Mouse (Mus musculus) ovary, postnatal 14 days (tissue): ENCODE measurements at regions not wholly inside any gene's neighbourhood (a gene's known extent, or its start where the extent isn't known, plus 50 kb on each side); places are given as distances from the start of the nearest gene placed in this dataset.

Experiments
- DNase-seq: peaks from one replicate; pipeline ENCODE4 v3.0.0; 2022; ENCODE audit warnings: low spot score

- DNase-seq: no peak
These were observed 221.7 kb upstream of the Veph1 start for GRCm38 (mm10) chr3:66518289-66518688.

- DNase-seq: no peak
These were observed 219.3 kb upstream of the Veph1 start for GRCm38 (mm10) chr3:66515773-66516406.

- no peak for DNase-seq
These were observed 217.9 kb upstream of the Veph1 start for GRCm38 (mm10) chr3:66514587-66514986.

GRCm38 (mm10) chr3:66512408-66512807, 215.8 kb upstream of the Veph1 start:
- DNase-seq: no peak

- DNase-seq: no peak
These were observed 213.8 kb upstream of the Veph1 start for GRCm38 (mm10) chr3:66510455-66510854.

- no peak for DNase-seq
These were observed 209.5 kb upstream of the Veph1 start for GRCm38 (mm10) chr3:66506125-66506524.

GRCm38 (mm10) chr3:66505476-66506076, 208.9 kb upstream of the Veph1 start:
- no peak for DNase-seq

GRCm38 (mm10) chr3:66504717-66505116, 208.1 kb upstream of the Veph1 start:
- no peak for DNase-seq

GRCm38 (mm10) chr3:66503615-66504014, 207.0 kb upstream of the Veph1 start:
- no peak for DNase-seq

GRCm38 (mm10) chr3:66501865-66502264, 205.2 kb upstream of the Veph1 start:
- no peak for DNase-seq

GRCm38 (mm10) chr3:66494442-66495113, 197.9 kb upstream of the Veph1 start:
- DNase-seq: no peak

GRCm38 (mm10) chr3:66490696-66491357, 194.2 kb upstream of the Veph1 start:
- no peak for DNase-seq

- no peak for DNase-seq
These were observed 192.1 kb upstream of the Veph1 start for GRCm38 (mm10) chr3:66488724-66489123.

- no peak for DNase-seq
These were observed 190.0 kb upstream of the Veph1 start for GRCm38 (mm10) chr3:66486658-66487057.

- DNase-seq: no peak
These were observed 189.5 kb upstream of the Veph1 start for GRCm38 (mm10) chr3:66486184-66486583.

- DNase-seq: no peak
These were observed 184.1 kb upstream of the Veph1 start for GRCm38 (mm10) chr3:66480718-66481117.

- no peak for DNase-seq
These were observed 182.6 kb upstream of the Veph1 start for GRCm38 (mm10) chr3:66479266-66479665.

- no peak for DNase-seq
These were observed 169.7 kb upstream of the Veph1 start for GRCm38 (mm10) chr3:66466321-66466720.

- no peak for DNase-seq
These were observed 168.7 kb upstream of the Veph1 start for GRCm38 (mm10) chr3:66465371-66465770.

- no peak for DNase-seq
These were observed 165.7 kb upstream of the Veph1 start for GRCm38 (mm10) chr3:66462341-66462740.

GRCm38 (mm10) chr3:66446274-66447159, 149.9 kb upstream of the Veph1 start:
- no peak for DNase-seq

- DNase-seq: no peak
These were observed 136.6 kb upstream of the Veph1 start for GRCm38 (mm10) chr3:66433216-66433615.
